Mouse (Mus musculus) testis, postnatal 10 days (tissue): ENCODE data around the gene Crtac1.

Experiments used
- DNase-seq: peaks from one replicate; pipeline ENCODE4 v3.0.0; 2021; ENCODE audit warnings: low spot score

The Crtac1 gene

GRCm38 (mm10) chr19:42328160-42328559 is 103.4 kb downstream of the Crtac1 start:
- DNase-seq, result no peak

- DNase-seq, result peak; percentile 87
These were observed 105.7 kb downstream of the Crtac1 start for GRCm38 (mm10) chr19:42325894-42326293.

GRCm38 (mm10) chr19:42322357-42323090 is 109.1 kb downstream of the Crtac1 start:
- DNase-seq, result no peak

GRCm38 (mm10) chr19:42321936-42322335 is 109.6 kb downstream of the Crtac1 start:
- DNase-seq, result no peak

- no peak for DNase-seq
These were observed 113.7 kb downstream of the Crtac1 start for GRCm38 (mm10) chr19:42317648-42318425.

GRCm38 (mm10) chr19:42316998-42317397 is 114.6 kb downstream of the Crtac1 start:
- DNase-seq, result no peak

GRCm38 (mm10) chr19:42316525-42316924 is 115.1 kb downstream of the Crtac1 start:
- peak; percentile 64 for DNase-seq

GRCm38 (mm10) chr19:42315914-42316313 is 115.7 kb downstream of the Crtac1 start:
- peak; percentile 87 for DNase-seq

GRCm38 (mm10) chr19:42315070-42315679 is 116.4 kb downstream of the Crtac1 start:
- no peak for DNase-seq

GRCm38 (mm10) chr19:42312191-42312590 is 119.4 kb downstream of the Crtac1 start:
- no peak for DNase-seq

GRCm38 (mm10) chr19:42311332-42311731 is 120.3 kb downstream of the Crtac1 start:
- DNase-seq, result no peak

GRCm38 (mm10) chr19:42308931-42309330 is 122.7 kb downstream of the Crtac1 start:
- DNase-seq, result no peak

GRCm38 (mm10) chr19:42307019-42307418 is 124.6 kb downstream of the Crtac1 start:
- no peak for DNase-seq

GRCm38 (mm10) chr19:42306202-42306601 is 125.4 kb downstream of the Crtac1 start:
- DNase-seq, result no peak

GRCm38 (mm10) chr19:42305746-42306145 is 125.8 kb downstream of the Crtac1 start:
- DNase-seq, result no peak

- DNase-seq, result no peak
These were observed 127.1 kb downstream of the Crtac1 start for GRCm38 (mm10) chr19:42304506-42304905.

GRCm38 (mm10) chr19:42303210-42303813 is 128.3 kb downstream of the Crtac1 start:
- DNase-seq, result no peak

- no peak for DNase-seq
These were observed 138.4 kb downstream of the Crtac1 start for GRCm38 (mm10) chr19:42293216-42293615.

- no peak for DNase-seq
These were observed 139.5 kb downstream of the Crtac1 start for GRCm38 (mm10) chr19:42292106-42292505.

GRCm38 (mm10) chr19:42290954-42291661 is 140.5 kb downstream of the Crtac1 start:
- no peak for DNase-seq

GRCm38 (mm10) chr19:42288361-42288760 is 143.2 kb downstream of the Crtac1 start:
- no peak for DNase-seq

- DNase-seq, result no peak
These were observed 147.4 kb downstream of the Crtac1 start for GRCm38 (mm10) chr19:42284178-42284577.
